Mouse (Mus musculus) hindbrain, embryonic 11.5 days (tissue): ENCODE results near the gene Gm10639. TPM values are rescaled to one million over a fixed set of nuclear protein-coding genes. Genes with fewer than 3 reads are reported as not detected.

Source experiments
- ATAC-seq: fragments of 200-750 bp; cut with Nextera tagmentation; 2 replicates; pipeline ENCODE4 v1.8.0; 2017; ENCODE audit warnings: mild to moderate bottlenecking, moderate TSS enrichment, moderate library complexity; ENCODE audit not compliant: low FRiP score
- DNase-seq: peaks from one replicate; pipeline ENCODE4 v3.0.0-alpha.2; 2015; ENCODE audit warnings: low spot score
- H3K27ac ChIP-seq: fragments of 300-500 bp; sonication (generic); 2 replicates; pipeline ENCODE4 v1.5.1; 2014; ENCODE audit warnings: mild to moderate bottlenecking, low read depth, low read length
- H3K27me3 ChIP-seq: fragments of 300-500 bp; sonication (generic); 2 replicates; pipeline ENCODE4 v1.6.1; 2014; ENCODE audit warnings: mild to moderate bottlenecking, low read length, moderate library complexity, mixed read lengths; ENCODE audit not compliant: control insufficient read depth, insufficient read depth
- H3K36me3 ChIP-seq: fragments of 300-500 bp; sonication (generic); 2 replicates; pipeline ENCODE4 v1.6.1; 2014; ENCODE audit warnings: mild to moderate bottlenecking, low read length, moderate library complexity, mixed read lengths; ENCODE audit not compliant: control insufficient read depth, insufficient read depth
- H3K4me1 ChIP-seq: fragments of 300-500 bp; sonication (generic); replicated peaks from 2 replicates; pipeline ENCODE4 v1.6.1; 2014; ENCODE audit warnings: low read length, mixed read lengths; ENCODE audit not compliant: control insufficient read depth, insufficient read depth
- H3K4me2 ChIP-seq: fragments of 300-500 bp; sonication (generic); replicated peaks from 2 replicates; pipeline ENCODE4 v1.6.1; 2014; ENCODE audit warnings: mild to moderate bottlenecking, low read depth, low read length
- H3K4me3 ChIP-seq: fragments of 300-500 bp; sonication (generic); 2 replicates; pipeline ENCODE4 v1.5.1; 2014; ENCODE audit warnings: low read depth, low read length
- H3K9ac ChIP-seq: fragments of 300-500 bp; sonication (generic); 2 replicates; pipeline ENCODE4 v1.6.1; 2014; ENCODE audit warnings: low read depth, low read length
- H3K9me3 ChIP-seq: fragments of 300-500 bp; sonication (generic); 2 replicates; pipeline ENCODE4 v1.6.1; 2016; ENCODE audit warnings: low read length; ENCODE audit not compliant: control insufficient read depth
- WGBS: fragments of 180-500 bp; shearing (Covaris S2); extraction: QIAGEN DNeasy Blood & Tissue Kit; methylation state at CpG from one replicate; pipeline ENCODE4 v1.1.7; 2014; 5-methylcytosine and 5-hydroxymethylcytosine counted together
- polyA plus RNA-seq: library from polyadenylated mRNA; unstranded; fragments of >200 nt; fragmentation: Nextera tagmentation; extraction: Ambion mirVana; gene quantifications from 2 replicates; pipeline ENCODE4 v1.2.1, GENCODE M21; 2014

The Gm10639 gene
- polyA plus RNA-seq, 1 experiment from 2014 or later, result not detected

GRCm38 (mm10) chr9:78351504-78352220 lies 61.9 kb downstream of the Gm10639 start:
- H3K4me3 ChIP-seq, result no peak overlapping the region
- no peaks in the 10 kb centered on the region for H3K27me3 ChIP-seq
- ATAC-seq (no peak), DNase-seq (no peak)
- no peaks in the 10 kb centered on the region for H3K36me3 ChIP-seq
- H3K27ac ChIP-seq, result no peak overlapping the region
- H3K9me3 ChIP-seq, result no peaks in the 10 kb centered on the region
- H3K9ac ChIP-seq, result no peak overlapping the region
- no peaks in the 10 kb centered on the region for H3K4me1 ChIP-seq
- H3K4me2 ChIP-seq, result no peak overlapping the region
- 90% methylated on average over 6 of the region's 6 CpGs for WGBS

Other genes with a start within 250 kb of the Gm10639 start
- gene Gcm1, start 238.0 kb upstream of the Gm10639 start, polyA plus RNA-seq, result 0.10 TPM in 1 of 2 replicates, not detected in the other
- 35.5 and 36.9 TPM in 2 replicates for gene Fbxo9, start 180.9 kb upstream of the Gm10639 start, polyA plus RNA-seq
- 36.4 and 39.3 TPM in 2 replicates for gene Ick, start 180.7 kb upstream of the Gm10639 start, polyA plus RNA-seq
- 44.0 and 46.4 TPM in 2 replicates for gene Gsta4, start 107.1 kb upstream of the Gm10639 start, polyA plus RNA-seq
- not detected in 2 replicates for gene Gsta1, start 59.3 kb upstream of the Gm10639 start, polyA plus RNA-seq
- not detected in 2 replicates for gene Gm3776, start 32.8 kb upstream of the Gm10639 start, polyA plus RNA-seq
- not detected in 2 replicates for gene Omt2a, start 24.9 kb downstream of the Gm10639 start, polyA plus RNA-seq
- gene Omt2b, start 37.7 kb downstream of the Gm10639 start, polyA plus RNA-seq, result not detected in 2 replicates
- gene Gsta2, start 65.9 kb downstream of the Gm10639 start, polyA plus RNA-seq, result not detected in 2 replicates
- gene Dppa5a, start 78.3 kb downstream of the Gm10639 start, polyA plus RNA-seq, result 0.35 and 0.79 TPM in 2 replicates
- gene Ooep, start 88.8 kb downstream of the Gm10639 start, polyA plus RNA-seq, result 2.9 and 3.3 TPM in 2 replicates
- gene Ddx43, start 105.9 kb downstream of the Gm10639 start, polyA plus RNA-seq, result 0.14 and 0.40 TPM in 2 replicates
- 0.35 and 0.79 TPM in 2 replicates for gene Cgas, start 153.3 kb downstream of the Gm10639 start, polyA plus RNA-seq
- gene Mto1, start 158.3 kb downstream of the Gm10639 start, polyA plus RNA-seq, result 26.1 and 26.7 TPM in 2 replicates
- 0.28 and 0.48 TPM in 2 replicates for gene Gm17324, start 158.9 kb downstream of the Gm10639 start, polyA plus RNA-seq
- 4,691 and 4,742 TPM in 2 replicates for gene Eef1a1, start 199.2 kb downstream of the Gm10639 start, polyA plus RNA-seq